Mouse (Mus musculus) lung, adult 2 months (tissue): ENCODE data around the gene Rhd.
A peak's percentile ranks its signal among the peaks of the same experiment; 100 is the strongest.

Experiments
- CTCF ChIP-seq: fragments of 200-500 bp; IDR thresholded peaks from 2 replicates; pipeline ENCODE4 v1.5.1; 2011; ENCODE audit warnings: mild to moderate bottlenecking, low read length, control low read depth; ENCODE audit not compliant: insufficient read depth
- POLR2A ChIP-seq: fragments of 200-500 bp; IDR thresholded peaks from 2 replicates; pipeline ENCODE4 v1.6.1; 2011; ENCODE audit warnings: low read depth, mild to moderate bottlenecking, control low read depth, low read length, borderline replicate concordance; ENCODE audit errors: extremely low read depth

- TF ChIP-seq POLR2A (peak; percentile 78; the same call in 1 of the 2 replicates), CTCF (no peak)
These were observed 50.5 kb downstream of the Rhd start, which contains the start of gene Tmem50a for GRCm38 (mm10) chr4:134914864-134915209.
